Mouse (Mus musculus) gastrocnemius, adult 8-10 months (tissue): Measurements from ENCODE around the gene Mypn. TPM values are rescaled to one million over a fixed set of nuclear protein-coding genes. Genes with fewer than 3 reads are reported as not detected.
A peak's percentile ranks its signal among the peaks of the same experiment; 100 is the strongest.

Experiments
- DNase-seq, 2 experiments: peaks; one replicate each; pipeline ENCODE4 v3.0.0; 2022; ENCODE audit warnings: low spot score in 2 of 2
- total RNA-seq, 4 experiments: library from RNA; stranded (reverse); gene quantifications; 2 replicates each; pipeline ENCODE4 v1.2.4; 2022

The Mypn gene
- total RNA-seq, result 100 to 1,000 TPM; 285 to 333 (median 306) TPM

DNA sequence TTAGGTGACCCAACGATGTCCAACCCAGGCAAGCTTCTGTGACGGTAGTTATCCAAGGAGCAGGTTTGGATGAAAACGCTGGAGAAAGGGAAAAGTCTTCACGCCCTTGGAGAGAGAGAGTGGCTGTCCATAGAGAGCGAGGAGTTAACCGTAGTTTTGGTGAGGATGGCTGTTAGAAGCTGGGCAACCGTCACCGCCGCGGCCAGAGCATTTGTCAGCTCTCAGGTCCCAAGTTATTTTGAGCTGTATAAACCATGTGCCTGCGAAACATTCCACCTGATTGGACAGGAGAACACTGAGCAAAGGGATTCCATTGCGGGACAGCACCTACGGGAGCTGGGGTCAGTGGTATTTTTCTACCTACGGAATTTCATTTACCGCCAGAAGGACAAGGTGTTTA is at the start of gene Mypn:
Mypn (minus strand) TSS at position 225 of the 400 bp plus-strand sequence.
- peak; percentile 57 to 71 for DNase-seq

DNA sequence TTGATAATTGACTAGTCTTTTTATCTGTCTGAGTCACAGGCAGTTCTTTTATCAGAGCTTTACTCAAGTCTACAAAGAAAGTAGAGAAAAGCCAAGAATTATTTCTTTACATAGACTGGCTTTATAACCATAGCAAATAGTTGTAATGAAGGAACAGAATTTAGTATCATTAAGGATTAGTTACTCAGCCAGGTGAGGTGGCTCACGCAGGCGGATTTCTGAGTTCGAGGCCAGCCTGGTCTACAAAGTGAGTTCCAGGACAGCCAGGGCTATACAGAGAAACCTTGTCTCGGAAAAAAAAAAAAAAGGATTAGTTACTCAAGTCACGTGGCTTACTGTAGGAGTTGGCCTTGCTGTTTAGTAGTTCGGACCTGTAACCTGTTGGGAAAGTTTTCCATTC is 44.7 kb upstream of the Mypn start:
- DNase-seq, result no peak

DNA sequence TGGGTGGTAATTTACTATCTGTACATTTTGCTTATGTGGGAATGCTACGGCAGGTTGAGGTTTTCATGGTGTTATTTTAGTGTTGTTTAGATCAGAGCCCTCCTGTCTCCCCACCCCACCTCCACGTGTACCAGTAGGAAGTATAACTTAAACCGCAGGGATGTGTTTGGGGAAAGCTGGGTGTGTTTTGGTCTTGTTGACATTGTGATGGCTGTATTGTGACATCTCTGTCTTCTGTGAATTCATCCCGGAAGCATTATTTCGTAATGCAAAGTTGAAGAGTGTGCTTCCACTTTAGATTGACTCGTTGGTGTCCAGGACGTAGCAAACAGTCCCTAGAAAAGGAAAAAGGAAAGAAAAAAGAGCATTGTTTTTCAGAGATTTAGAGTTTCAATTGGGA is 43.7 kb upstream of the Mypn start:
- no peak for DNase-seq

- no peak for DNase-seq
Measured at GRCm38 (mm10) chr10:63245846-63246245, 42.1 kb upstream of the Mypn start.

GRCm38 (mm10) chr10:63244746-63245145 is 41.0 kb upstream of the Mypn start:
- DNase-seq, result no peak

DNA sequence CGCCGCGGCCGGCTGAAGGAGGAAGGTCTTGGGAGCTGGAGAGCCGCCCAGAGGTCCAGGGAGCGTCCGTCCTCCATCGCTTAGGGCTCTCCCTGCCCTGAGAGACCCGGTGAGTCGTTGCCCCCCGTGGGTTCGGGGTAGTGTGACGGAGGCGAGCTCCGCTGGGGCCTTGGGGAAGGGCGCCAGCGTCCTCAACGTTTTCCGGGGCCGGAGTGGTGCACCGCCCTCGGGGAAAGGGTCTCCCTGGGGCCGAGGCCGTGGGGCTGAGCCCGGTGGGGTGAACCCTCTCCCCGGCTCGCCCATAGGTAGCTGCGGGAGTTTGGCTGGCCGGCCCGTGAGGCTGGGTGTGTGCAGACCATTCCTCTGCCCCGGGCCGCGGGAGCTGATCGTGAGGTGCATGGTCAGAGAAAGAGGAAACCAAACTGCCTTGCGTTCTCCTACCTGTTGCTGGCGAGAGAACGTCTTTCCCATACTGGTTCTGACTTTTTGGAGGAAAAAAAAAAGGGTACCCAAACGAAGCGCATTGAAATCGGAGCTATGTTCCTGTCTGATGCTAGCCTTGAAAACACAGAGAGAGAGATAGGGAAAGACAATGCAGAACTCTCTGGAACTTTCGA is 40.4 kb upstream of the Mypn start:
- no peak for DNase-seq

- DNase-seq, result peak; percentile 84 to 87
Measured at GRCm38 (mm10) chr10:63243493-63244054, 39.8 kb upstream of the Mypn start, which contains the start of gene Herc4. Gene Herc4, plus strand, starts transcription at chr10:63243810.

GRCm38 (mm10) chr10:63242798-63243435 is 39.2 kb upstream of the Mypn start:
- DNase-seq, result no peak

- DNase-seq, result no peak
Measured at GRCm38 (mm10) chr10:63240868-63241271, 37.1 kb upstream of the Mypn start.

- DNase-seq, result no peak
Measured at GRCm38 (mm10) chr10:63239848-63240247, 36.1 kb upstream of the Mypn start.

DNA sequence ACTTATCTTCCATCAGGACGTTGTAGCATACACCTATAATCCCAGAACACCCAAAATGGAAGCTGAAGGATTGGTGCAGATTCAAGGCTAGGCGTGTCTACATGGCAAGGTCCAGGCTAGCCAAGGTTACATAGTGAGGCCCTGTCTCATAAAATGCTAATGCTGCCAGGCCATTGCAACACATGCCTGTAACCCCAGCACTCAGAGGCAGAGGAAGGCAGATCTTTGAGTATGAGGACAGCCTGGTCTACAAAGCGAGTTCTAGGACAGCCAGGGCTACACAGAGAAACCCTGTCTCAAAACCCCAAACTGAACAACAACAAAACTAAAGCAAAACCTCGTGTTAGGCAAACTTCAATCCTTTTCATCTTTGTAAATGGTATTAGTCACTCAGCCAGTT is 34.3 kb upstream of the Mypn start:
- DNase-seq, result no peak

GRCm38 (mm10) chr10:63237206-63237605 is 33.5 kb upstream of the Mypn start:
- DNase-seq, result no peak

DNA sequence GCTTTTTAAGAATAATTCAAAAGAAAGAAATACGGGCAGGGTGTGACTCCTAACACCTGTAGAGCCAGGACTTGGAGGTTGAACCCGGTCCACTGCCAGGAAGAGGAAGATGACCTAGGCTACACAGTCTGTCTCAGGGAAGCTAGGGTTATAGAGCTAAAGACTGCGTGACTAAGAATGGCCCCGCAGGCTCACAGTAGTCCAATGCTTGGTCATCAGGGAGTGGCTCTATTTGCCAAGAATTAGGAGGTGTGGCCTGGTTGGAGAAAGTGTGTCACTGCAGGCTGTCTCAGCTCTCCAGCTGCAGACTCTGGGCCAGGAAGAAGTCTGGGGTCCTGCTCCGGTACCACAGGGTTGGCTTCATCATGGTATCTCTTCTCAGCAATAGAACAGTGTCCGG is 32.9 kb upstream of the Mypn start:
- DNase-seq, result no peak

DNA sequence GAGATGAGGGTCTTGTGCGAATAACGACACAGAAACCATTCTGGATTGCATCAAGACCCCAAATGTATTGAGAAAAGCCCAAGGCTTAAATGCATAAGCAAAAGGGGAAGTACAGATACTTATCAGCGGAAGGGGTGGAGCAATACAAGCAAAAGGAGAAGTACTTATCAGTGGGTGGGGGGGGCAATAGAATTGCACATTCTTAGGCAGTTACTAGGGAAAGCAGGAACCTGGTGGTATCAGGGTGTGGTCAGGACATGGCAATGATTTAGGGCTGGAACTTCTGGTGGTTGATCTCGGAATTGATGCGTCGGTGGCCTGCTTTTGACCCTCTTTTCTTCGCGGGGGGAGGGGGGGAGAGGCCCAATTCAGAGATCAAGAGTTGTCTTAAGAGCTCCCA is 32.1 kb upstream of the Mypn start:
- DNase-seq, result no peak

DNA sequence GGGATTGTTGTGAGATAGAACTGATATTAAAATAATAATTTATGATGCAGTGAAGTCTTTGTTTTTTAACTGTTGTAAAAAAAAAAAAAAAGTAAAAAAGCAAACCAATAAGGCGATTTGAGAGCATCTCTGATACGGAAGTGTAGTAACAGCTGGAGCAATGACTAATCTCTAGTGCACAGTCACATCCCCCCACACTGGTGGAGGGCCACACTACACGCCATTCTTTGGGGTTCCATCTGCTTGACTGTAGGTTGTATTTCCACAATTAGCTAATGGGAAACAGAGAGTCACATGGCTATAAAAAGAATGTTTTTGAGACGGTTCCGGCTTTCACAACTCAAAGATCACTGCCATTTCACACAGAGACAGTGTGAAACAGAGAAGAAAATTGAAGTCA is 30.4 kb upstream of the Mypn start:
- DNase-seq, result no peak

- no peak for DNase-seq
Measured at GRCm38 (mm10) chr10:63231630-63232029, 27.9 kb upstream of the Mypn start.

DNA sequence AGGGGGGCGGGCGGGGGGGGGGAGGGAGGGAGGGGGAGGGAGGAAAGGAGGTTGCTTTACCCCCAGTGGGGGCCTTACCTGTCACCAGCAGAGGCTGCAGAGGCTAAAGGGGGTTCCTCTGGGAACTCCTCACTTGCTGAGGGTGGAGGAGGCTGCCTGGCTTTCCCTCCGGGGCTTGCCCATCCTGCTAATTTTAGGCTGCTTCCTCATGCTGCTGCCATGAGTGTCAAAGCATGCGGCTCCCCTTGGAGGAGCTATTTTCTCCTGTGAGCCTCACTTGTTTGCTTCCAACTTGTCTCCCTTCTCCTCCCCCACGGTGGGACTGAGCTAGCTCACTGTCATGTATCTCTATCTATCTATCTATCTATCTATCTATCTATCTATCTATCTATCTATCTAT is 27.1 kb upstream of the Mypn start:
- peak; percentile 34 to 69 for DNase-seq

DNA sequence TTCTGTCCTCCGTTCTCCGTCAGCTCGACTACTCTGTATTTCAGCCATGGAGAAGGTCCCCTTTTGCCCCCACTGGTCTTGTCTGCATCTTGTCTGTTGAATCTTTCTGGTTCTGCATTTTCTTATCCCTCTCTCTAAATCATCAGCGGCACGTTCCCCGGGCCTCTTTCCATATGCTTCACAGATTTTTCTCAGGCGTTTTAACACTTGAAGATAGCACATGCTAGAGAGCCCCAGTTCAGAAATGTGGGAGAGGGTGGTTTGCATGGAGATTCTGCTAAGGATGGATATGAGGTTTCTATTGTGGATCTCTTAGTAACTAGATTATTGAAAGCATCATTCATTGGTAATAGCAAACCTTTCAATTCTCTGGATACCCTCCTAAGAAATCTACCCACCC is 26.5 kb upstream of the Mypn start:
- no peak for DNase-seq

- peak; percentile 62 to 69 for DNase-seq
Measured at GRCm38 (mm10) chr10:63224341-63224740, 20.6 kb upstream of the Mypn start.

GRCm38 (mm10) chr10:63221081-63221783 is 17.5 kb upstream of the Mypn start:
- DNase-seq, result no peak

GRCm38 (mm10) chr10:63208871-63209270 is 5.1 kb upstream of the Mypn start:
- no peak for DNase-seq

GRCm38 (mm10) chr10:63203002-63203401 is 750 bp downstream of the Mypn start:
- DNase-seq, result no peak
